Mouse (Mus musculus) MEL (cell line): ENCODE results near the gene Rpl9-ps6.

Source experiments
- CTCF ChIP-seq, 3 experiments: IDR thresholded peaks in 2 of 3; conservative IDR thresholded peaks in 1 of 3; 2 replicates each; pipeline ENCODE4 v1.5.1; 2011 to 2012; ENCODE audit warnings: low read length in 3 of 3, low read depth in 2 of 3, mild to moderate bottlenecking in 2 of 3, improper control_type of control experiment in 1 of 3, inconsistent platforms in 1 of 3, mixed read lengths in 1 of 3, moderate library complexity in 1 of 3; ENCODE audit not compliant: control insufficient read depth in 1 of 3, insufficient read depth in 1 of 3, poor library complexity in 1 of 3, severe bottlenecking in 1 of 3
- ELF1 ChIP-seq: IDR thresholded peaks from 2 replicates; pipeline ENCODE4 v1.6.1; 2014; ENCODE audit warnings: low read depth, mild to moderate bottlenecking, inconsistent platforms, low read length, improper control_type of control experiment, moderate library complexity
- ETS1 ChIP-seq: IDR thresholded peaks from 2 replicates; pipeline ENCODE4 v1.6.1; 2012; ENCODE audit warnings: low read depth, mild to moderate bottlenecking, inconsistent platforms, low read length, improper control_type of control experiment, moderate library complexity
- GATA1 ChIP-seq: IDR thresholded peaks from 2 replicates; pipeline ENCODE4 v1.6.1; 2011; ENCODE audit warnings: low read depth, low read length, improper control_type of control experiment
- HCFC1 ChIP-seq: IDR thresholded peaks from 2 replicates; pipeline ENCODE4 v1.6.1; 2012; ENCODE audit warnings: low read depth, mild to moderate bottlenecking, inconsistent platforms, low read length, improper control_type of control experiment, moderate library complexity
- MAX ChIP-seq: IDR thresholded peaks from 2 replicates; pipeline ENCODE4 v1.6.1; 2011; ENCODE audit warnings: low read length, improper control_type of control experiment
- MYC ChIP-seq: IDR thresholded peaks from 2 replicates; pipeline ENCODE4 v1.6.1; 2011; ENCODE audit warnings: low read depth, mild to moderate bottlenecking, low read length, improper control_type of control experiment, moderate library complexity
- NELFE ChIP-seq: IDR thresholded peaks from 2 replicates; pipeline ENCODE4 v1.6.1; 2011; ENCODE audit warnings: low read depth, low read length, improper control_type of control experiment
- NRF1 ChIP-seq: IDR thresholded peaks from 2 replicates; pipeline ENCODE4 v1.6.1; 2014; ENCODE audit warnings: low read depth, mild to moderate bottlenecking, inconsistent platforms, low read length, improper control_type of control experiment, moderate library complexity; ENCODE audit not compliant: poor library complexity, insufficient read depth, severe bottlenecking
- POLR2A ChIP-seq, 2 experiments: IDR thresholded peaks; 2 replicates each; pipeline ENCODE4 v1.6.1; 2011 to 2012; ENCODE audit warnings: low read length in 2 of 2, mild to moderate bottlenecking in 2 of 2, control low read depth in 1 of 2, improper control_type of control experiment in 1 of 2, low read depth in 1 of 2, moderate library complexity in 1 of 2; ENCODE audit not compliant: control insufficient read depth in 1 of 2, insufficient read depth in 1 of 2, poor library complexity in 1 of 2
- TBP ChIP-seq: IDR thresholded peaks from 2 replicates; pipeline ENCODE4 v1.8.0; 2011; ENCODE audit warnings: low read depth, low read length, improper control_type of control experiment
- UBTF ChIP-seq: IDR thresholded peaks from 2 replicates; pipeline ENCODE4 v1.6.1; 2012; ENCODE audit warnings: low read depth, mild to moderate bottlenecking, inconsistent platforms, low read length, improper control_type of control experiment, moderate library complexity, borderline replicate concordance; ENCODE audit not compliant: insufficient read depth
- USF1 ChIP-seq: IDR thresholded peaks from 2 replicates; pipeline ENCODE4 v1.6.1; 2014; ENCODE audit warnings: low read depth, mild to moderate bottlenecking, inconsistent platforms, low read length, improper control_type of control experiment, moderate library complexity
- USF2 ChIP-seq, 2 experiments: IDR thresholded peaks; 2 replicates each; pipeline ENCODE4 v1.6.1; 2011 to 2012; ENCODE audit warnings: improper control_type of control experiment in 2 of 2, low read length in 2 of 2, borderline replicate concordance in 1 of 2, inconsistent platforms in 1 of 2, low read depth in 1 of 2, mild to moderate bottlenecking in 1 of 2; ENCODE audit not compliant: insufficient read depth in 1 of 2

- no peak for TF ChIP-seq CTCF (IDR thresholded peaks at IDR 0.05 in 2 of 3, conservative IDR thresholded peaks at IDR 0.05 in 1 of 3; ENCODE audit: control insufficient read depth in 1 of 3, insufficient read depth in 1 of 3, low read depth in 2 of 3, low read length in 3 of 3, poor library complexity in 1 of 3, severe bottlenecking in 1 of 3)
- TF ChIP-seq GATA1: peak; percentile 72
- no peak for TF ChIP-seq USF2 (IDR thresholded peaks at IDR 0.05; ENCODE audit: borderline replicate concordance in 1 of 2, insufficient read depth in 1 of 2, low read depth in 1 of 2, low read length in 2 of 2)
- no peak for TF ChIP-seq POLR2A (IDR thresholded peaks at IDR 0.05; ENCODE audit: control insufficient read depth in 1 of 2, insufficient read depth in 1 of 2, low read depth in 1 of 2, low read length in 2 of 2, poor library complexity in 1 of 2)
- TF ChIP-seq TBP: no peak
- peak; percentile 63; the same call in 1 of the 2 replicates for TF ChIP-seq ETS1
- no peak for TF ChIP-seq HCFC1
- no peak for TF ChIP-seq MAX
- TF ChIP-seq USF1: no peak
- TF ChIP-seq UBTF: no peak
- TF ChIP-seq NRF1: no peak
- TF ChIP-seq MYC: no peak
- TF ChIP-seq NELFE: no peak
- no peak for TF ChIP-seq ELF1
Measured at GRCm38 (mm10) chr19:32510267-32510666, 43.9 kb upstream of the Rpl9-ps6 start.
